Mouse (Mus musculus) c-Kit-positive CD71-positive TER-119-negative erythroid progenitor cells, embryonic 14.5 days (primary cell): ENCODE data around the gene Ctsw.
A peak's percentile ranks its signal among the peaks of the same experiment; 100 is the strongest.
"Not testable (repeated sequence)": the region's sequence is repeated elsewhere in the genome, so short reads cannot be mapped to it uniquely, and the experiment has no call there.

Experiments
- DNase-seq: peaks from one replicate; pipeline ENCODE4 v3.0.0-alpha.2; 2013; ENCODE audit warnings: low read depth

Gene Ctsw

GRCm38 (mm10) chr19:5468374-5468773, at the start of gene Ctsw:
TSS of gene Ctsw (minus strand) at chr19:5468507.
- DNase-seq, result no peak

GRCm38 (mm10) chr19:5516906-5517505, 48.7 kb upstream of the Ctsw start:
- no peak for DNase-seq

GRCm38 (mm10) chr19:5515840-5516777, 47.8 kb upstream of the Ctsw start:
- no peak for DNase-seq

- DNase-seq, result no peak
Measured at GRCm38 (mm10) chr19:5513005-5513349, 44.7 kb upstream of the Ctsw start.

GRCm38 (mm10) chr19:5512091-5513004, 44.0 kb upstream of the Ctsw start:
- DNase-seq, result no peak

- no peak for DNase-seq
Measured at GRCm38 (mm10) chr19:5511074-5511632, 42.8 kb upstream of the Ctsw start.

- DNase-seq, result peak; percentile 98
Measured at GRCm38 (mm10) chr19:5510031-5511026, 42.0 kb upstream of the Ctsw start, which contains the start of gene Snx32. TSS of gene Snx32 (minus strand) at chr19:5510538.

- DNase-seq, result no peak
Measured at GRCm38 (mm10) chr19:5503687-5504086, 35.4 kb upstream of the Ctsw start, which contains the start of gene 1700020D05Rik. TSS of gene 1700020D05Rik (minus strand) at chr19:5503787.

- no peak for DNase-seq
Measured at GRCm38 (mm10) chr19:5500330-5500875, 32.1 kb upstream of the Ctsw start.

GRCm38 (mm10) chr19:5496052-5496370, 27.7 kb upstream of the Ctsw start:
- DNase-seq, result no peak

GRCm38 (mm10) chr19:5495353-5496051, 27.2 kb upstream of the Ctsw start:
- DNase-seq, result no peak

- no peak for DNase-seq
Measured at GRCm38 (mm10) chr19:5494314-5494713, 26.0 kb upstream of the Ctsw start.

GRCm38 (mm10) chr19:5493301-5493721, 25.0 kb upstream of the Ctsw start:
- DNase-seq, result not testable (repeated sequence)

- no peak for DNase-seq
Measured at GRCm38 (mm10) chr19:5492641-5493040, 24.3 kb upstream of the Ctsw start.

- DNase-seq, result peak; percentile 78
Measured at GRCm38 (mm10) chr19:5490898-5491708, 22.8 kb upstream of the Ctsw start.

- DNase-seq, result peak; percentile 93
Measured at GRCm38 (mm10) chr19:5490313-5490897, 22.1 kb upstream of the Ctsw start, which contains the start of gene Cfl1. TSS of gene Cfl1 (plus strand) at chr19:5490455.

GRCm38 (mm10) chr19:5489721-5490120, 21.4 kb upstream of the Ctsw start:
- not testable (repeated sequence) for DNase-seq

GRCm38 (mm10) chr19:5488878-5489571, 20.7 kb upstream of the Ctsw start:
- peak; percentile 97 for DNase-seq
